Mouse (Mus musculus): ENCODE measurements around the gene Nectin4. TPM values are rescaled to one million over a fixed set of nuclear protein-coding genes. Genes with fewer than 3 reads are reported as not detected.

Nectin4 gene
- polyA plus RNA-seq, 1 experiment: not detected

- Histone ChIP-seq H3K27me3 (ENCODE audit: control insufficient read depth) (peaks cover 72% of the 10 kb centered on the region), H3K9me3 (ENCODE audit: control insufficient read depth, low read length) (no peaks in the 10 kb centered on the region; the same call in 1 of the 2 replicates), H3K36me3 (ENCODE audit: control insufficient read depth) (no peaks in the 10 kb centered on the region), H3K4me3 (replicated peaks) (peak within 1 kb of the TSS; percentile 47), H3K4me1 (ENCODE audit: control insufficient read depth) (peaks cover 11% of the 10 kb centered on the region)
- TF ChIP-seq TAL1 (IDR thresholded peaks at IDR 0.05; ENCODE audit: low read length): no peak
- no peak for TF ChIP-seq GATA1 (IDR thresholded peaks at IDR 0.05; ENCODE audit: low read length)
These were observed 67.5 kb downstream of the Nectin4 start, which contains the start of gene F11r for GRCm38 (mm10) chr1:171437264-171438013. Gene F11r (plus strand): TSS chr1:171437535.

Other genes with a start within 250 kb of the Nectin4 start
- 4.9 and 7.2 TPM in 2 replicates for gene Sdhc, start 219.5 kb upstream of the Nectin4 start, polyA plus RNA-seq (2012)
- gene Mpz, start 219.4 kb upstream of the Nectin4 start, polyA plus RNA-seq (2012): not detected in 2 replicates
- not detected in 2 replicates for gene Pcp4l1, start 173.8 kb upstream of the Nectin4 start, polyA plus RNA-seq (2012)
- gene Nr1i3, start 156.1 kb upstream of the Nectin4 start, polyA plus RNA-seq (2012): not detected in 2 replicates
- 2.2 TPM in 2 replicates for gene Tomm40l, start 147.6 kb upstream of the Nectin4 start, polyA plus RNA-seq (2012)
- gene Apoa2, start 145.0 kb upstream of the Nectin4 start, polyA plus RNA-seq (2012): 0.42 and 2.1 TPM in 2 replicates
- gene Fcer1g, start 135.7 kb upstream of the Nectin4 start, polyA plus RNA-seq (2012): 0.13 and 0.17 TPM in 2 replicates
- not detected in 2 replicates for gene Adamts4, start 119.7 kb upstream of the Nectin4 start, polyA plus RNA-seq (2012)
- 7.0 and 7.5 TPM in 2 replicates for gene Ndufs2, start 118.7 kb upstream of the Nectin4 start, polyA plus RNA-seq (2012)
- gene B4galt3, start 99.8 kb upstream of the Nectin4 start, polyA plus RNA-seq (2012): 11.1 and 11.6 TPM in 2 replicates
- gene Ppox, start 88.9 kb upstream of the Nectin4 start, polyA plus RNA-seq (2012): 89.9 and 167 TPM in 2 replicates
- gene Usp21, start 82.1 kb upstream of the Nectin4 start, polyA plus RNA-seq (2012): 8.4 and 13.0 TPM in 2 replicates
- 3.9 and 4.8 TPM in 2 replicates for gene Ufc1, start 75.1 kb upstream of the Nectin4 start, polyA plus RNA-seq (2012)
- 1.6 and 1.7 TPM in 2 replicates for gene Dedd, start 41.0 kb upstream of the Nectin4 start, polyA plus RNA-seq (2012)
- gene Nit1, start 24.5 kb upstream of the Nectin4 start, polyA plus RNA-seq (2012): 0.98 TPM in 2 replicates
- gene Pfdn2, start 24.4 kb upstream of the Nectin4 start, polyA plus RNA-seq (2012): 1.4 and 2.0 TPM in 2 replicates
- gene Klhdc9, start 9.3 kb upstream of the Nectin4 start, polyA plus RNA-seq (2012): 0.14 TPM in 1 of 2 replicates, not detected in the other
- 0.06 and 0.07 TPM in 2 replicates for gene Arhgap30, start 18.9 kb downstream of the Nectin4 start, polyA plus RNA-seq (2012)
- 1.2 and 3.6 TPM in 2 replicates for gene Usf1, start 41.2 kb downstream of the Nectin4 start, polyA plus RNA-seq (2012)
- not detected in 2 replicates for gene Tstd1, start 48.8 kb downstream of the Nectin4 start, polyA plus RNA-seq (2012)
- gene F11r, start 67.4 kb downstream of the Nectin4 start, polyA plus RNA-seq (2012): 0.08 TPM in 1 of 2 replicates, not detected in the other
- gene Alyref2, start 133.4 kb downstream of the Nectin4 start, polyA plus RNA-seq (2012): 0.13 and 0.20 TPM in 2 replicates
- gene Itln1, start 165.2 kb downstream of the Nectin4 start, polyA plus RNA-seq (2012): not detected in 2 replicates
- gene Cd244a, start 189.1 kb downstream of the Nectin4 start, polyA plus RNA-seq (2012): 0.02 TPM in 1 of 2 replicates, not detected in the other
- gene Ly9, start 237.3 kb downstream of the Nectin4 start, polyA plus RNA-seq (2012): 0.01 and 0.03 TPM in 2 replicates

Measured in erythroblast, embryonic 14.5 days (primary cell).